Mouse (Mus musculus): ENCODE results near the gene Igf2bp1.

DNA sequence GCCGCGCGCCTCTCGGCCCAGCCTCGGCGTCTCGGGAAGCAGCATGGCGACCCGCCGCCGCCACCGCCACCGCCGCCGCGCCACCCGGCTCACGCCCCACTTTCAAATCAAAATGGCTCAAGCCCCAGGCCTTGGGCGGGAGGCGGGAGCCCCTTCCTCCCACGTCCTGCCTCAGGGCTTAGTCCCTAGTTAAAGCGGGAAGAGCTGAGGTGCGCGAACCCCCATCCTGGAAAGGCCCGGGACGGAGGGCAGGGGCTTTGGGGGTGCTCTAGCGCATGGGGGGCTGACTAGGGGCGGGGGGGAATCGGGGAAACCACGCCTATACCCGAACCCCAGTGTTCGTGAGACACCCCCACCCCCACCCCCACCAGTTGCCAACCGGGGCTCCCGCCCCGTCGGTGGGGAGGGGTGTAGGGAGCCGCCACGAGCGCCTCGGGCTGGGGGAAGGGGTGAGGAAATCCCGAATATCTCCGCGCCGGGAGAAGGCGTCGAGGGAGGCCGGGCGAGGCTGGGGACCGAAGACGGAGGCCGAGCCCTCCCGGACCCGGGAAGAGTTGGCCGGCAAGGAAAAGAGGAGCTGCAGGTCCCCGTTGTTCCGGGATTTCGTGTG lies 842 bp downstream of the Igf2bp1 start:
- TF ChIP-seq CHD2 (IDR thresholded peaks at IDR 0.05; ENCODE audit: low read depth, low read length) (no peak), HCFC1 (IDR thresholded peaks at IDR 0.05; ENCODE audit: borderline replicate concordance, insufficient read depth, low read length) (no peak)

Data from ES-E14 (cell line).